Mouse (Mus musculus): ENCODE data around the gene Tmem235. TPM values are rescaled to one million over a fixed set of nuclear protein-coding genes. Genes with fewer than 3 reads are reported as not detected.
"Not testable (repeated sequence)": the region's sequence is repeated elsewhere in the genome, so short reads cannot be mapped to it uniquely, and the experiment has no call there.

Gene Tmem235
- polyA plus RNA-seq, 1 experiment from 2014 or later = not detected

DNA sequence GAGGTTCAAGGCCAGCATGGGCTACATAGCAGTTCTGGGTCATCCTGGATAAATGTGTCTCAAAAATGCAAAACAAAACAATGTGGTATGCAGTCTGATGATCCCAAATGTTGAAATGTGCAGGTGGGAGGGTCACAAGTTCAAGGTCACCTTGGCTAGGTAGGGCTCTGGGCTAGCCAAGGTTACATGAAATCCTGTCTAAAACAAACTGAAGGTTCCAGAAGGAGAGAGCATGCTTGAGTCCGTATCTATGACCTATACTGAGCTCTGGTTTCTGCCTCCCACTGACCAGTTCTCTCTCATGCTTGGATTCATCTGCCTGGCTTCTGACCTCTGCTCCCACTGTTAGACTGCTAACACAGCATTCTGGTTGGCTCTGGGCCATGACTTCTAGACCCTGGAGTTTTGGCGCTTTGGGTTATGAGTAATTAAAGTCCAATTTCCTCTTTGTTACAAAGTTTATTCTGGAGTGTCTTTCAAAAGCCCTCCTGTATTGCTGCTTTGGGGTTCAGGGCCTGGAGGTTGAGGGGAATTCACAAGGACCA is 30.8 kb upstream of the Tmem235 start:
- no peak for DNase-seq (ENCODE audit: low spot score)
- WGBS = 86% methylated on average over 2 of the region's 2 CpGs
- H3K4me1 ChIP-seq (ENCODE audit: control insufficient read depth, insufficient read depth, low read length) = peaks cover 20% of the 10 kb centered on the region

GRCm38 (mm10) chr11:117830401-117830800 is 30.2 kb upstream of the Tmem235 start:
- no peak for ATAC-seq (ENCODE audit: insufficient read depth, low FRiP score, low TSS enrichment)
- 93% methylated on average over 9 of the region's 9 CpGs for WGBS
- no peak overlapping the region for H3K4me2 ChIP-seq (ENCODE audit: low read depth)
- H3K4me3 ChIP-seq (ENCODE audit: low read depth, low read length) = no peak overlapping the region
- H3K36me3 ChIP-seq (ENCODE audit: control insufficient read depth, insufficient read depth, low read length) = no peaks in the 10 kb centered on the region
- H3K4me1 ChIP-seq (ENCODE audit: control insufficient read depth, insufficient read depth, low read length) = peaks cover 14% of the 10 kb centered on the region
- H3K27ac ChIP-seq (ENCODE audit: low read depth, low read length) = no peak overlapping the region
- H3K9me3 ChIP-seq (ENCODE audit: control insufficient read depth, low read length) = no peaks in the 10 kb centered on the region
- no peak for DNase-seq (ENCODE audit: low spot score)
- peak overlapping the region; percentile 7; the same call in 1 of the 2 replicates for H3K9ac ChIP-seq (ENCODE audit: low read length)
- H3K27me3 ChIP-seq (ENCODE audit: control insufficient read depth, insufficient read depth, low read length) = no peaks in the 10 kb centered on the region

More for the DNA sequence above, 30.8 kb upstream of the Tmem235 start:
- Histone ChIP-seq H3K4me3 (ENCODE audit: low read depth, low read length) (no peak overlapping the region), H3K36me3 (ENCODE audit: control insufficient read depth, insufficient read depth, low read length) (no peaks in the 10 kb centered on the region), H3K9me3 (ENCODE audit: control insufficient read depth, low read length) (no peaks in the 10 kb centered on the region), H3K4me2 (ENCODE audit: low read depth) (no peak overlapping the region), H3K27ac (ENCODE audit: low read depth, low read length) (no peak overlapping the region), H3K9ac (ENCODE audit: low read length) (no peak overlapping the region), H3K27me3 (ENCODE audit: control insufficient read depth, insufficient read depth, low read length) (no peaks in the 10 kb centered on the region)
- no peak for ATAC-seq (ENCODE audit: insufficient read depth, low FRiP score, low TSS enrichment)

- peak; percentile 63 for ATAC-seq (ENCODE audit: insufficient read depth, low FRiP score, low TSS enrichment)
- 15% methylated on average over 28 of the region's 28 CpGs for WGBS
- no peak overlapping the region for H3K27ac ChIP-seq (ENCODE audit: low read depth, low read length)
- DNase-seq (ENCODE audit: low spot score) = peak; percentile 85
- H3K27me3 ChIP-seq (ENCODE audit: control insufficient read depth, insufficient read depth, low read length) = no peaks in the 10 kb centered on the region
- H3K4me3 ChIP-seq (ENCODE audit: low read depth, low read length) = peak overlapping the region; percentile 31
- H3K9me3 ChIP-seq (ENCODE audit: control insufficient read depth, low read length) = no peaks in the 10 kb centered on the region
- H3K4me1 ChIP-seq (ENCODE audit: control insufficient read depth, insufficient read depth, low read length) = peaks cover 6% of the 10 kb centered on the region; the same call in 1 of the 2 replicates
- H3K36me3 ChIP-seq (ENCODE audit: control insufficient read depth, insufficient read depth, low read length) = no peaks in the 10 kb centered on the region
- peak overlapping the region; percentile 55 for H3K4me2 ChIP-seq (ENCODE audit: low read depth)
- H3K9ac ChIP-seq (ENCODE audit: low read length) = peak overlapping the region; percentile 32; the same call in 1 of the 2 replicates
Observed at GRCm38 (mm10) chr11:117832086-117832969, 28.2 kb upstream of the Tmem235 start.

- not testable (repeated sequence) for ATAC-seq (ENCODE audit: insufficient read depth, low FRiP score, low TSS enrichment); H3K4me2 ChIP-seq (ENCODE audit: low read depth)
Observed at GRCm38 (mm10) chr11:117833509-117833908, 27.0 kb upstream of the Tmem235 start.

GRCm38 (mm10) chr11:117834086-117834485 is 26.5 kb upstream of the Tmem235 start:
- WGBS = 95% methylated on average over 8 of the region's 8 CpGs
- ATAC-seq (ENCODE audit: insufficient read depth, low FRiP score, low TSS enrichment) = no peak

More at GRCm38 (mm10) chr11:117833509-117833908, 27.0 kb upstream of the Tmem235 start:
- not testable (repeated sequence) for H3K9me3 ChIP-seq (ENCODE audit: control insufficient read depth, low read length); H3K4me1 ChIP-seq (ENCODE audit: control insufficient read depth, insufficient read depth, low read length); DNase-seq (ENCODE audit: low spot score); H3K4me3 ChIP-seq (ENCODE audit: low read depth, low read length); H3K9ac ChIP-seq (ENCODE audit: low read length); H3K27ac ChIP-seq (ENCODE audit: low read depth, low read length); H3K27me3 ChIP-seq (ENCODE audit: control insufficient read depth, insufficient read depth, low read length); H3K36me3 ChIP-seq (ENCODE audit: control insufficient read depth, insufficient read depth, low read length)
- WGBS = 90% methylated on average over 4 of the region's 6 CpGs

GRCm38 (mm10) chr11:117836306-117836705 is 24.2 kb upstream of the Tmem235 start:
- peak; percentile 30 for DNase-seq (ENCODE audit: low spot score)
- Histone ChIP-seq H3K27ac (ENCODE audit: low read depth, low read length) (no peak overlapping the region), H3K4me3 (ENCODE audit: low read depth, low read length) (no peak overlapping the region), H3K4me1 (ENCODE audit: control insufficient read depth, insufficient read depth, low read length) (peaks cover 6% of the 10 kb centered on the region; the same call in 1 of the 2 replicates), H3K9ac (ENCODE audit: low read length) (no peak overlapping the region), H3K4me2 (ENCODE audit: low read depth) (no peak overlapping the region), H3K9me3 (ENCODE audit: control insufficient read depth, low read length) (no peaks in the 10 kb centered on the region), H3K36me3 (ENCODE audit: control insufficient read depth, insufficient read depth, low read length) (no peaks in the 10 kb centered on the region), H3K27me3 (ENCODE audit: control insufficient read depth, insufficient read depth, low read length) (no peaks in the 10 kb centered on the region)
- no peak for ATAC-seq (ENCODE audit: insufficient read depth, low FRiP score, low TSS enrichment)
- 24% methylated on average over 13 of the region's 13 CpGs for WGBS

More at GRCm38 (mm10) chr11:117834086-117834485, 26.5 kb upstream of the Tmem235 start:
- no peak overlapping the region for H3K27ac ChIP-seq (ENCODE audit: low read depth, low read length)
- no peak overlapping the region for H3K4me2 ChIP-seq (ENCODE audit: low read depth)
- no peaks in the 10 kb centered on the region for H3K36me3 ChIP-seq (ENCODE audit: control insufficient read depth, insufficient read depth, low read length)
- no peak overlapping the region for H3K9ac ChIP-seq (ENCODE audit: low read length)
- H3K27me3 ChIP-seq (ENCODE audit: control insufficient read depth, insufficient read depth, low read length) = no peaks in the 10 kb centered on the region
- peaks cover 6% of the 10 kb centered on the region; the same call in 1 of the 2 replicates for H3K4me1 ChIP-seq (ENCODE audit: control insufficient read depth, insufficient read depth, low read length)
- H3K4me3 ChIP-seq (ENCODE audit: low read depth, low read length) = no peak overlapping the region
- DNase-seq (ENCODE audit: low spot score) = no peak
- H3K9me3 ChIP-seq (ENCODE audit: control insufficient read depth, low read length) = no peaks in the 10 kb centered on the region

GRCm38 (mm10) chr11:117838572-117838971 is 22.0 kb upstream of the Tmem235 start:
- DNase-seq (ENCODE audit: low spot score) (no peak), ATAC-seq (ENCODE audit: insufficient read depth, low FRiP score, low TSS enrichment) (no peak)
- no peak overlapping the region for H3K9ac ChIP-seq (ENCODE audit: low read length)
- no peak overlapping the region for H3K4me2 ChIP-seq (ENCODE audit: low read depth)
- H3K4me1 ChIP-seq (ENCODE audit: control insufficient read depth, insufficient read depth, low read length) = no peaks in the 10 kb centered on the region
- H3K27ac ChIP-seq (ENCODE audit: low read depth, low read length) = no peak overlapping the region
- H3K36me3 ChIP-seq (ENCODE audit: control insufficient read depth, insufficient read depth, low read length) = no peaks in the 10 kb centered on the region
- no peaks in the 10 kb centered on the region for H3K27me3 ChIP-seq (ENCODE audit: control insufficient read depth, insufficient read depth, low read length)
- H3K4me3 ChIP-seq (ENCODE audit: low read depth, low read length) = no peak overlapping the region
- WGBS = 75% methylated on average over 2 of the region's 2 CpGs
- H3K9me3 ChIP-seq (ENCODE audit: control insufficient read depth, low read length) = no peaks in the 10 kb centered on the region

DNA sequence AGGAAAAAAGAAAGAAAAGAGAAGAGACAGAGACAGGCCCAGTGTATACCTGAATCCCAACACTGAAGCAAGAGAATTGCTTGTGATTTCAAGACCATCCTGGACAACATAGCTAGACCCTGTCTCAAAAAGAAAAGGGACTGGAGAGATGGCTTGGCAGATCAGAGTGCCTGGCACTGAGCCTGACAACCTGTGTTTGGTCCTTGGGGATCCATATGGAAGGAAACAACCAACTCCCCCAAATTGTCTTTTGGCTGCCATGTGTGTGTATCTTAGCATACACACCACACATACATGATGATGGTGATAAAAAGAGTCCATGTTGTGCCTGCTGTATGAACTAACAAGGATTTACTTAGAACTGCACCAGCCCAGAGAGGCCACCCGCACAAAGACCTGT is 21.5 kb upstream of the Tmem235 start:
- no peaks in the 10 kb centered on the region for H3K4me1 ChIP-seq (ENCODE audit: control insufficient read depth, insufficient read depth, low read length)
- no peaks in the 10 kb centered on the region for H3K27me3 ChIP-seq (ENCODE audit: control insufficient read depth, insufficient read depth, low read length)
- no peaks in the 10 kb centered on the region for H3K36me3 ChIP-seq (ENCODE audit: control insufficient read depth, insufficient read depth, low read length)
- no peak for DNase-seq (ENCODE audit: low spot score)
- H3K4me3 ChIP-seq (ENCODE audit: low read depth, low read length) = no peak overlapping the region
- H3K9ac ChIP-seq (ENCODE audit: low read length) = no peak overlapping the region
- H3K9me3 ChIP-seq (ENCODE audit: control insufficient read depth, low read length) = no peaks in the 10 kb centered on the region
- no peak overlapping the region for H3K4me2 ChIP-seq (ENCODE audit: low read depth)
- 83% methylated on average over 1 of the region's 1 CpGs for WGBS
- no peak overlapping the region for H3K27ac ChIP-seq (ENCODE audit: low read depth, low read length)
- ATAC-seq (ENCODE audit: insufficient read depth, low FRiP score, low TSS enrichment) = no peak
